Mouse (Mus musculus) spleen, postnatal 36 days (tissue): ENCODE measurements around the gene Kif16b.
"Not testable (repeated sequence)": the region's sequence is repeated elsewhere in the genome, so short reads cannot be mapped to it uniquely, and the experiment has no call there.

Experiments used
- DNase-seq, 2 experiments: peaks; one replicate each; pipeline ENCODE4 v3.0.0; 2022; ENCODE audit warnings: low spot score in 2 of 2, mixed read lengths in 1 of 2

Kif16b gene

DNA sequence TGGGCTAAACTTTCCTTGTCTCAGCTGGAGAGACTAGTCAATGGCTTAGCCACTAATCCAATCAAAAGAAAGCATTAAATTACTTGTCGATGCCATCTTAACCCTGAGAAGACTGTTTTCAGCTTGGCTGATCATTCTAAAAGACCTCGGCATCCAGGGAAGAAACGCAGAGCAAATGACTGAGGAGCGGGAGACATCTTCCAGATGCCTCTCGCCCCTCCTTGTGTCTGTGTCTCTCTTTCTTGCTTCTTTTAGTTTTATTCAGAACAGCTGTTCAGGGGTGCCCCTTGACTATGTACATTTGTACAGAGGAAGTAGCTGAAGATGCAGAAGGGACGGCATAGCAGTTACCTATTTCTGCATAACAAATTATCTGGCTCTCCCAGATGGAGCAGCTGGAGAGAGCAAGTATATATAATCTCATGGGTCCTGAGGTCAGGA, 311.0 kb downstream of the Kif16b start:
- DNase-seq: no peak

DNA sequence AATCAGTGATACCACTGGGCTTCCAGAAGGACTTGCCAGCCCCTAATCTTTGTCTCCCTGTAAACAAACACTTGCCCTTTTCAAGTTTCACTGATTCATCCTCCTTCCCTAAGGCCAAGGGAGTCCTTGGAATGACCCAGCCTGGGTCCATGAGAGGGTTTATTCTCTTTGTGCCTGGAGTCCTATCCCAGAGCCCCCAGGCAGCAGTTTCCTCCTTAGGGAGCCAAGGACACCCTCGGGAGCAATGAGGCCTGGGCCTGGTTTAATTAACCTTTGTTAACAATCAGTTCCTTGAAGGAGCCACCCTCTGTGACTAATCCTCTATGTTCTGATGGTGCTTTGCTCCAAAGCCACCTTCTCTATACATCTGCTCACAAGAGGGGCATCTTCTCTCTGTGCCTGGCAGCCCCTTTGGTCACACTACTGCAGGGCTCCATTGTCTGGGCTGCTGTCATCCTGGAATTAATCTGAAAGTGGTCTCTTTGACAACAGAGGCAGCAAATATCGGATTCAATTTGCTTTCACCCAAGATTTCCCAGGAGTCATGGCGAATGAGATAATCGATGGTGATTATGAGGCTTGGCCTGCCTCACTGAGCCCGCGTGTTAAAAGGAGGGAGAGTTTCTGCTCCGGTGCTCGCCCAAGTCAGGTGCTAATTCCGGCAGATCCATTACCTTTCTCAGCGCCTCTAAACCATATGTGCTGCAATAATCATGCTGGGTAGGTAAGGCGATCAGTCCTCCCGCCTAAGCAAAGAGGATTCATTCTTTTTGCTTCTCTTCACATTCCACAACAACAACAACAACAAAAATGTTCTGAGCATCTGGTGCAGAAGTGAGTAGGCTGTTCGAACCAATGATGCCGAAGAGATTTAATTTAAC, 311.7 kb downstream of the Kif16b start:
- no peak for DNase-seq

DNA sequence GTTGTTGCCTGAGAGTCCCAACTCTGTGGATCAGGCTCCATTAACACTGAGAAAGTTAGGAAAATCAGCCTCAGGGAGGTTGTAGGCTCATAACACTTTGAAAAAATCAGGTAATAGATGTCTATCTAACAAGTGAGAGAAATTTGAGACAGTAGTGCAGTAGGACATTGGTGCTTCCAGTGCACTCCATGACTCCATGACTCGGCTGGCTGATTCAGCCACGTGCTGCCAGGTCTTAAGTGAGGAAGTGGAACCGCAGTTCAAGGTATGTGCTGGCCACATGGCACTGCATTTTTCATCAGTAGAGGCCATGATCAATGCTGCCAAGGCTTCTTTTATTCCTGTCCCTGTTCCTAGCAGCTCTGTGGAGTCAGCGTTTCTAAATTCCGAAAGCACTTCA, 315.5 kb downstream of the Kif16b start:
- no peak for DNase-seq

DNA sequence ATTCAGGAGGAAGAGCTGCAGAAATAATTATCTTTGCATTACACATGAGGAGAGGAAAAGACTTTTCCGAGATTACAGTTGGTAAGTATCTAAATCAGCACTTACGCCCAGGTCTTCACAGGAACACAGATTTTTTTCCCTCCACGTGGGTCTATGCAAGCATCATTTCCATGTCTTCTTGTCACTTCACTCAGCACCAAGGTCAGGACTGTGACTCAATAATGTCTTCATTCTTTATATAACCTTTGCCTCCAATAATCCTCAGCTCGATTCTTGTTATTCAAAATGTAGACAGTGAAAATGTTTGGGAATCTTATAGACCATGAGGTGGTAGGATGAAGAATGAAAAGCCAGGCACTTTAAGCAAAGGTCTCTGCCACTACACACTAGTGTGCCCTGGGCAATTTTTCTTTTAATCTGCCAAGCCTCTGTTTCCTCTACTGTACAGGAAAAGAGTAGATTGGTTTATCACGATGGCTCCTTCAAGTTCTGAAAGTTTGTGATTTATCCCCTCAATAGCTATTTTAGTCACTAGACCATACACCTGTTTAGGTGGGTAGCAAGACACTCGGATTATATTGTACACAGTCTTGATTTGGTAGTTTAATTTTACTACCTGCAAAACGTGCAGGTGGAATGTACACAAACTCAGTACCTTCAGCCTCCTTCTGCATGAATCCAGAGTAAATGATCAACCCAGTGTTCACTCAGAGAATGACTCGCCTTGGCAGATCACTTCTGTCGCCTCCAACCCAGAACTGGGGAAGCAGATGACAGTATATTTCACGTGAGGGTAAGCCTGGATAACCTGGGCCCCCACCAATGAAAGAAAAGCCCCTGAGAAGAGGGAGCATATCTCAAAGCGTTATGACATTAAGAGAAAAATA, 316.2 kb downstream of the Kif16b start:
- no peak for DNase-seq

GRCm38 (mm10) chr2:142580449-142580848, 320.9 kb downstream of the Kif16b start:
- DNase-seq: no peak

- DNase-seq: not testable (repeated sequence)
Observed at GRCm38 (mm10) chr2:142577414-142577813, 323.9 kb downstream of the Kif16b start.

DNA sequence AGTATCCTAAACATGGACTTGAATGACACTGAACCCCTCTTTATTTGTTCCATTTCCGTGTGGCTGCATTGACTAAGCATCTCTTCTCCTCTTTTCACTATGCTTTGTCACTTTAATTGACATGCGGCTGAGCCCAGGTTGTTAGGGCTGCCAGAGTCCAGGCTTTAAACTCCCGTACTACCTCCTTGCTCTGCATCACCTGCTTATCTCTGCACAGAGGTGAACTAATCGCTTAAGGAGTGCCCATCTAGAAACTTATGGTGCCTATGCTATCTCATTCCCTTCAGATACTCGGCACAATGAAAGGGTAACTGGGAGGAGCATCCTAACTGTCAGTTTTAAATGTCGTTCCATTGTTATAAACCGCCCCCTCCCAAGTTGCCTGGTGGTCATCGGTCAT, 331.6 kb downstream of the Kif16b start:
- no peak for DNase-seq
